Mouse (Mus musculus) urinary bladder, postnatal 4 days (tissue): Measurements from ENCODE around the gene Eftud2.
A peak's percentile ranks its signal among the peaks of the same experiment; 100 is the strongest.

Experiments
- DNase-seq, 2 experiments: peaks; one replicate each; pipeline ENCODE4 v3.0.0; 2021 to 2022; ENCODE audit warnings: low spot score in 2 of 2

Eftud2 gene

GRCm38 (mm10) chr11:102819021-102819782 is 61.6 kb downstream of the Eftud2 start, which contains the start of gene Gjc1:
Gene Gjc1 (minus strand): TSS chr11:102819700.
- peak; percentile 74 to 80 for DNase-seq

- DNase-seq = no peak
Observed at GRCm38 (mm10) chr11:102818121-102819020, 62.4 kb downstream of the Eftud2 start.

- no peak for DNase-seq
Observed at GRCm38 (mm10) chr11:102814881-102815280, 65.9 kb downstream of the Eftud2 start.

- no peak for DNase-seq
Observed at GRCm38 (mm10) chr11:102810721-102811485, 69.9 kb downstream of the Eftud2 start.

GRCm38 (mm10) chr11:102808246-102808645 is 72.5 kb downstream of the Eftud2 start:
- DNase-seq = no peak

GRCm38 (mm10) chr11:102803453-102803852 is 77.3 kb downstream of the Eftud2 start:
- no peak for DNase-seq

GRCm38 (mm10) chr11:102794157-102794556 is 86.6 kb downstream of the Eftud2 start:
- no peak for DNase-seq

- DNase-seq = no peak
Observed at GRCm38 (mm10) chr11:102791682-102792445, 88.9 kb downstream of the Eftud2 start.
